Mouse (Mus musculus) limb, embryonic 10.5 days (tissue): ENCODE results near the gene Hipk3. TPM values are rescaled to one million over a fixed set of nuclear protein-coding genes. Genes with fewer than 3 reads are reported as not detected.

Experiments
- DNase-seq: peaks from one replicate; pipeline ENCODE4 v3.0.0-alpha.2; 2017; ENCODE audit warnings: low spot score
- H3K27ac ChIP-seq: fragments of 300-500 bp; sonication (generic); 2 replicates; pipeline ENCODE4 v1.5.1; 2016; ENCODE audit warnings: mild to moderate bottlenecking
- H3K27me3 ChIP-seq: fragments of 300-500 bp; sonication (generic); 2 replicates; pipeline ENCODE4 v1.6.1; 2016; ENCODE audit warnings: low read depth, mild to moderate bottlenecking; ENCODE audit not compliant: poor library complexity, severe bottlenecking
- H3K36me3 ChIP-seq: fragments of 300-500 bp; sonication (generic); 2 replicates; pipeline ENCODE4 v1.6.1; 2016; ENCODE audit warnings: mild to moderate bottlenecking, moderate library complexity
- H3K4me1 ChIP-seq: fragments of 300-500 bp; sonication (generic); 2 replicates; pipeline ENCODE4 v1.6.1; 2016
- H3K4me3 ChIP-seq: fragments of 300-500 bp; sonication (generic); 2 replicates; pipeline ENCODE4 v1.5.1; 2016; ENCODE audit warnings: mild to moderate bottlenecking, moderate library complexity
- H3K9me3 ChIP-seq: fragments of 300-500 bp; sonication (generic); replicated peaks from 2 replicates; pipeline ENCODE4 v1.6.1; 2016; ENCODE audit warnings: mild to moderate bottlenecking
- WGBS: fragments of 180-500 bp; shearing (Covaris S2); methylation state at CpG from one replicate; pipeline ENCODE4 v1.1.7; 2016; 5-methylcytosine and 5-hydroxymethylcytosine counted together
- polyA plus RNA-seq: library from polyadenylated mRNA; unstranded; fragments of >200 nt; fragmentation: Nextera tagmentation; extraction: Ambion mirVana; gene quantifications from 2 replicates; pipeline ENCODE4 v1.2.1, GENCODE M21; 2016

Gene Hipk3
- polyA plus RNA-seq, 1 experiment from 2014 or later = 10.7 TPM

GRCm38 (mm10) chr2:104404036-104404435 lies 90.2 kb downstream of the Hipk3 start:
- no peak for DNase-seq
- 89% methylated on average over 6 of the region's 6 CpGs for WGBS
- Histone ChIP-seq H3K4me3 (no peak overlapping the region), H3K27ac (no peak overlapping the region), H3K36me3 (no peaks in the 10 kb centered on the region), H3K9me3 (no peaks in the 10 kb centered on the region), H3K4me1 (no peaks in the 10 kb centered on the region), H3K27me3 (peaks cover 32% of the 10 kb centered on the region)

DNA sequence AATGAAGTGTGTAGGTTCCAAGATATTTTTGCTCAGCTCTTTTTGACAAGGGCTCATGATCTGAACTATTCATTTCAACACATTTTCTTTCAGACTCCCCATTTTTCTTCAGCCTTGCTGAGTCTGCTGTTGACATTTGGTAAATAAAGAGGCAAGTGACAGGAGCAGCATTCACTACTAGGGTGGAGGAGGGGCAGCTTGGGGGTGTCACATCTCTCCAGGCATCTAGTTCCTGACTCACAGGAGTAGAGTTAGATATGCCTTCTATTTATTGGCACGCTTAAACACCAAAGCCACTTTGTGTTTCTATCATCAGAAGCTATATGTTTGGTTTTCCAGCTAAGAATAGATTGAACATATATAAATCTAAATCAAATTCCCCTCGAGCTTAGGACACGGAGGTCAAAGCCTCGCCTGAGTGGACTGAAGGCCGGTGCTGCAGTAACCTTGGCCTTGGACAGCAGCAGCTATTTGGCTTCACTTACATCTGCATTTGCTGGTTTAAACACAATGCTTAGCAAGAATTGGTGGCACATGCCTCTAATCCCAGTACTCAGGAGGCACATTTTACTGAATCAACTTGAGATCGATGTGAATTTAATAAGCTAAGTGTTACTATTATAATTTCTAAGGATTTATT lies 95.5 kb downstream of the Hipk3 start:
- Histone ChIP-seq H3K4me3 (no peak overlapping the region), H3K36me3 (no peaks in the 10 kb centered on the region), H3K27ac (no peak overlapping the region), H3K4me1 (no peaks in the 10 kb centered on the region; the same call in 1 of the 2 replicates), H3K27me3 (no peaks in the 10 kb centered on the region), H3K9me3 (no peaks in the 10 kb centered on the region)
- WGBS = 93% methylated on average over 6 of the region's 6 CpGs
- no peak for DNase-seq

- Histone ChIP-seq H3K27ac (no peak overlapping the region), H3K9me3 (no peaks in the 10 kb centered on the region), H3K27me3 (no peaks in the 10 kb centered on the region), H3K36me3 (no peaks in the 10 kb centered on the region), H3K4me1 (peaks cover 5% of the 10 kb centered on the region), H3K4me3 (no peak overlapping the region)
- DNase-seq = no peak
- 83% methylated on average over 9 of the region's 9 CpGs for WGBS
Observed at GRCm38 (mm10) chr2:104395961-104396360, 98.3 kb downstream of the Hipk3 start.

DNA sequence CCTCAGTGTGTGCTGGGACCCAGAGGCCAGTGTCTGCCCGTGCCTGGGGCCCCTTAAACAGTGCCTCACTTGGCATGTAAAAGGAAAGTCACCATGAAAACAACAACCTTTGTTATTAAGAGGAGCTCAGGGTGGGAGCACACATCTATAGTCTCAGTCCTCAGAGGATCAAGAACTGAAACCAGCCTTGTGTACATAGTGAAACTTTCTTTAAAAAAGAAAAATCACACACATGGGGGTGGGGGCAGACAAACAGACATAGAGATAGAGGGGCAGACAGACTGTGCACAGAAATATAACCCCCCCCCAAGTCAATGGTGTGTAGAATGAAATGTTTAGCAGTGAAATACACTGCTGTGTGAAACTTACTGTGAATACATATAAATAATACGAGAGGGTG lies 99.5 kb downstream of the Hipk3 start:
- no peaks in the 10 kb centered on the region for H3K27me3 ChIP-seq
- WGBS = 73% methylated on average over 2 of the region's 2 CpGs
- H3K27ac ChIP-seq = no peak overlapping the region

DNA sequence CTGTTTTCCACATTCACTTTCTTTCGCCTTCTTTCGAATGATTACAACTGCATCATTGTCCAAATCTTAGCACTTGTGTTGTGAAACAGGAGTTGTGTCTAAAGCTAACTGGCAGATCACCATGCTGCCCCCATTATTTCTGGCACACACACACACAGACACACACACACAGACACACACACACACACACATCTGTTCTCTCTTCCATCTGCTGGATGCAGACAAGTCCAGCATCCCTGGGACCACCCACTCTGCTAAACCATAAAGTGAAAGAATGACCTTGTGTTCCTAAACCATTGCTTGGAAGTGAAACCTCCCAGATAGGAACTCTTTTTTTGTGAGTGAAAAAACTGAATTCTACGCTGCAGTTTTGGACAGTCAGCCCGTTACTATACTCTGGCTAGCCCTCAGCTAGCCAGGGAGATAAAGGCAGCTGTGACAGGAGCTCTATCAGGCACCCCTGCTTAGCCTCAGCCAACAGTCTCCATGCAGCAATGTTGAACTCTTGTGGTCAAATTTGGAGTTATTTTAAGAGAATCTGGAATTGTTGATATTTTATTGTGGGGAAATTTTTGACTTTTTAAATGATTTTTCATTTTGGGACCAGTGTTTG lies 101.4 kb downstream of the Hipk3 start:
- no peak for DNase-seq
- Histone ChIP-seq H3K9me3 (no peaks in the 10 kb centered on the region), H3K36me3 (no peaks in the 10 kb centered on the region), H3K4me1 (peaks cover 5% of the 10 kb centered on the region), H3K27me3 (no peaks in the 10 kb centered on the region), H3K4me3 (no peak overlapping the region), H3K27ac (no peak overlapping the region)
- WGBS = 84% methylated on average over 4 of the region's 4 CpGs

More for the DNA sequence above, 99.5 kb downstream of the Hipk3 start:
- Histone ChIP-seq H3K4me3 (no peak overlapping the region), H3K9me3 (no peaks in the 10 kb centered on the region), H3K36me3 (no peaks in the 10 kb centered on the region), H3K4me1 (peaks cover 5% of the 10 kb centered on the region)
- DNase-seq = no peak

DNA sequence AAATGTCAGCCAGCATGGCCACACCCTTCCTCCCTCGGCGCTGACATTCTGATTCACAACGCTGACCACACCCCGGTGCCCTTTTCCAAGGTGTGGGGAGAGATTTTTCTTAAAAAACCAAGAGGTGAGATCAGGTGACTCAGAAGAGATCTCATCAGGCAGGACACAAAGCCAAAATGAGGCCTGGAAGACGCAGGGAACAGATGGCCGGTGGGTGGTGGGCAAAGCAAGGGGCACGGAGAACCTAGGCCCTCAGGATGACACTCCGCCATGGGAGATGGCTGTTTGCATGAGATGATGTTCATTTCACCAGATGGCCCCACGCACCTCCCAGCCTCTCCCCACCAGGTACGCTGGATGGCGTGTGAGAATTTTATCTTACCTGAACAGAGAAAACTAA lies 105.0 kb downstream of the Hipk3 start:
- 92% methylated on average over 11 of the region's 11 CpGs for WGBS
- H3K27me3 ChIP-seq = no peaks in the 10 kb centered on the region
- no peak for DNase-seq

DNA sequence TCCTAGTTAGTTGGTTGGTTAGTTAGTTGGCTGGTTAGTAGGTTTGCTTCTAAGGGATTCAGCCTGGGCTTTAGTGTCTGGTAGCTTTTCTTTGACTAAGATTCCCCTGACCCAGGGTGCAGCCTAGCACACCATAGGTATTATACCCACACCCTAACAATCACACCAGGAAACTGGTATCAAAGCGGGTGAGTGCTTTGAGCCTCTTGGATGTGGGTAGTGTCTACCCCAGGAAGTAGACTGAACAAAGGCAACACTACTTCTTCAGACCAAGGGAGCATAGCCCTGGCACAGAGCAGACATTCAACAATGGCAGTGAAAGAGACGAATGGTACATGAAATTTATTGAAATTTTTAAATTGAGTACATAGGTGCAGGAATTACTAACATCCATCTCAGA lies 108.3 kb downstream of the Hipk3 start:
- H3K4me3 ChIP-seq = no peak overlapping the region
- no peak overlapping the region for H3K27ac ChIP-seq
- no peaks in the 10 kb centered on the region for H3K36me3 ChIP-seq
- 89% methylated on average over 2 of the region's 2 CpGs for WGBS
- peaks cover 5% of the 10 kb centered on the region for H3K4me1 ChIP-seq
- no peaks in the 10 kb centered on the region for H3K9me3 ChIP-seq
- no peak for DNase-seq
- no peaks in the 10 kb centered on the region for H3K27me3 ChIP-seq

More for the DNA sequence above, 105.0 kb downstream of the Hipk3 start:
- Histone ChIP-seq H3K9me3 (no peaks in the 10 kb centered on the region), H3K36me3 (no peaks in the 10 kb centered on the region), H3K4me3 (no peak overlapping the region), H3K27ac (no peak overlapping the region), H3K4me1 (peaks cover 9% of the 10 kb centered on the region)

DNA sequence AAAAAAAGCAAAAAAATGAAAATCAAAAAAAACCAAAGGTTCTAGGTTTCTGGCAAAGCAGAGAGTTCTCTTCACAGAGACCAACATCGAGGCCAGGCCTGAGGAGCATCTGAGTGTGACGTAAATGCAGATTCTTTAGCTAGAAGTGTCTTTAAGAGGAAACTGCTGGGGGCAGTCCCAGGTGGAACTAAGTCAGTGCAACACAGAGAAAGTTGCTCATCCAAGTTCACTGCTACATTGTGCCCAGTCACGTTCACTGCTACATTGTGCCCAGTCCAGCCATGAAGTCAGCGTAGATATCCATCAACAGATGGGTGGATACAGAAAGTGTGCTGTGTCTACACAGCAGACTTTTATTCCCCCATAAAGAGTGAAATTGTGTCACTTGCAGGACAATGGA lies 110.7 kb downstream of the Hipk3 start:
- WGBS = 85% methylated on average over 4 of the region's 4 CpGs
- Histone ChIP-seq H3K36me3 (no peaks in the 10 kb centered on the region), H3K9me3 (no peaks in the 10 kb centered on the region), H3K4me3 (no peak overlapping the region), H3K27ac (no peak overlapping the region), H3K27me3 (peaks cover 12% of the 10 kb centered on the region), H3K4me1 (peaks cover 9% of the 10 kb centered on the region)
- DNase-seq = no peak

DNA sequence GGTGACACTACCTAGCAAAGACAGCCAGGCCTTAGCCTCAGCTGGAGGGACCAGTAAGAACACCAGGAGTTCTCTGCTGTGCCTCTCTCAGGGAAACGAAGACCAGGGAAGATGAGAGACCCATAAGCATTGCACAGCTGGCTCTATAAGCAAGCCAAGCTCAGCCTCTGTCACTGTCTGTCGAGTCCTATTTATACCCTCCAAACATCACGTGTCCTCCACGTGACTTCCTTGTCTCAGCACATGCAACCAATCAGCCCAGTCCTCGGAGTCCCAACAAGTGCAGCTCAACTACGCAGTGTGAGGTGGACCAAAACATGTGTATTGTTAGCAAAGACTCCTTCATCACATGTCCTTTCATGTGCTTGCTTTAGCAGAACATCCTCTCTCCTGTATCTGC lies 111.4 kb downstream of the Hipk3 start:
- H3K27me3 ChIP-seq = peaks cover 19% of the 10 kb centered on the region
- no peak for DNase-seq
- H3K4me1 ChIP-seq = peaks cover 9% of the 10 kb centered on the region
- 90% methylated on average over 6 of the region's 6 CpGs for WGBS
- H3K4me3 ChIP-seq = no peak overlapping the region
- H3K27ac ChIP-seq = no peak overlapping the region
- no peaks in the 10 kb centered on the region for H3K36me3 ChIP-seq
- no peaks in the 10 kb centered on the region for H3K9me3 ChIP-seq

GRCm38 (mm10) chr2:104379304-104379703 lies 114.9 kb downstream of the Hipk3 start:
- WGBS = 22% methylated on average over 7 of the region's 7 CpGs
- H3K4me3 ChIP-seq = no peak overlapping the region
- peaks cover 19% of the 10 kb centered on the region for H3K27me3 ChIP-seq
- no peak for DNase-seq
- no peaks in the 10 kb centered on the region for H3K9me3 ChIP-seq
- H3K27ac ChIP-seq = no peak overlapping the region
- peaks cover 5% of the 10 kb centered on the region; the same call in 1 of the 2 replicates for H3K4me1 ChIP-seq
- no peaks in the 10 kb centered on the region for H3K36me3 ChIP-seq

- 23% methylated on average over 3 of the region's 3 CpGs for WGBS
- DNase-seq = no peak
- Histone ChIP-seq H3K4me1 (peaks cover 5% of the 10 kb centered on the region; the same call in 1 of the 2 replicates), H3K36me3 (no peaks in the 10 kb centered on the region), H3K9me3 (no peaks in the 10 kb centered on the region), H3K27me3 (peaks cover 19% of the 10 kb centered on the region), H3K4me3 (no peak overlapping the region), H3K27ac (no peak overlapping the region)
Observed at GRCm38 (mm10) chr2:104378791-104379190, 115.5 kb downstream of the Hipk3 start.

DNA sequence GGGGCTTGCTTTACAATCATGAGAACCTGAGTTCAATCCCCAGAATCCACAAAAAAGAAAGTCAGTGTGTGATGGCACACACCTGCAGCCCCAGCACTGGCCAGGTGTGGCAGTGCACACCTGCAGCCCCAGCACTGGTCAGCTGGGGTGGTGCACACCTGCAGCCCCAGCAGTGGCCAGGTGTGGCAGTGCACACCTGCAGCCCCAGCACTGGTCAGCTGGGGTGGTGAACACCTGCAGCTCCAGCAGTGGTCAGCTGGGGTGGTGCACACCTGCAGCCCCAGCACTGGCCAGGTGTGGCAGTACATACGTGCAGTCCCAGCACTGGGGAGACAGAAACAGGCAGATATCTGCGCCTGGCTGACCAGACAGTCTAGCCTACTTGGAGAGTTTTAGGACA lies 116.3 kb downstream of the Hipk3 start:
- 69% methylated on average over 2 of the region's 2 CpGs for WGBS
- H3K27me3 ChIP-seq = peaks cover 19% of the 10 kb centered on the region

More for the DNA sequence above, 116.3 kb downstream of the Hipk3 start:
- H3K27ac ChIP-seq = no peak overlapping the region
- no peak for DNase-seq
- H3K36me3 ChIP-seq = no peaks in the 10 kb centered on the region
- H3K4me3 ChIP-seq = no peak overlapping the region
- H3K4me1 ChIP-seq = peaks cover 5% of the 10 kb centered on the region; the same call in 1 of the 2 replicates
- no peaks in the 10 kb centered on the region for H3K9me3 ChIP-seq
